Mouse (Mus musculus) left cerebral cortex, postnatal 36 days (tissue): ENCODE measurements around the gene Htra1. TPM values are rescaled to one million over a fixed set of nuclear protein-coding genes. Genes with fewer than 3 reads are reported as not detected.

Experiments used
- DNase-seq, 2 experiments: peaks; one replicate each; pipeline ENCODE4 v3.0.0; 2021 to 2022; ENCODE audit warnings: low spot score in 2 of 2, mixed read lengths in 1 of 2
- intact Hi-C: fragments of 180-260 bp; cut with DNase I; formaldehyde crosslinking; loops from one replicate; pipeline ENCODE4 v1.15.1; 2025
- microRNA-seq: library from miRNA; unstranded; fragments of <30 nt; microRNA quantifications from one replicate; pipeline ENCODE4 v1.2.0, GENCODE M21; 2022
- total RNA-seq, 2 experiments: library from RNA; stranded (reverse); gene quantifications; 2 replicates each; pipeline ENCODE4 v1.2.3; 2021

Htra1 gene
- total RNA-seq, 2 experiments from 2014 or later = 228 to 243 TPM

- DNase-seq = no peak
- intact Hi-C loops = no loop called here
Measured at GRCm38 (mm10) chr7:130988146-130988545, 52.2 kb downstream of the Htra1 start.

- intact Hi-C loops = no loop called here
- no peak for DNase-seq
Measured at GRCm38 (mm10) chr7:130989371-130989770, 53.5 kb downstream of the Htra1 start.

- intact Hi-C loops = no loop called here
- no peak for DNase-seq
Measured at GRCm38 (mm10) chr7:130991174-130991789, 55.4 kb downstream of the Htra1 start.

GRCm38 (mm10) chr7:130993907-130994306, 58.0 kb downstream of the Htra1 start:
- intact Hi-C loops = no loop called here

GRCm38 (mm10) chr7:131001976-131002726, 66.2 kb downstream of the Htra1 start:
- no peak for DNase-seq
- intact Hi-C loops = no loop called here

More at GRCm38 (mm10) chr7:130993907-130994306, 58.0 kb downstream of the Htra1 start:
- DNase-seq = no peak

- no peak for DNase-seq
- intact Hi-C loops = no loop called here
Measured at GRCm38 (mm10) chr7:131004071-131004470, 68.2 kb downstream of the Htra1 start.

GRCm38 (mm10) chr7:131007221-131007620, 71.3 kb downstream of the Htra1 start:
- intact Hi-C loops = no loop called here
- DNase-seq = no peak

- intact Hi-C loops = no loop called here
Measured at GRCm38 (mm10) chr7:131009178-131009577, 73.3 kb downstream of the Htra1 start.

GRCm38 (mm10) chr7:131011901-131012300, 76.0 kb downstream of the Htra1 start:
- no peak for DNase-seq
- intact Hi-C loops = no loop called here

More at GRCm38 (mm10) chr7:131009178-131009577, 73.3 kb downstream of the Htra1 start:
- DNase-seq = no peak

- DNase-seq = no peak
- intact Hi-C loops = no loop called here
Measured at GRCm38 (mm10) chr7:131019181-131019580, 83.3 kb downstream of the Htra1 start.

- intact Hi-C loops = no loop called here
- DNase-seq = no peak
Measured at GRCm38 (mm10) chr7:131024807-131025206, 88.9 kb downstream of the Htra1 start.

GRCm38 (mm10) chr7:131027557-131027956, 91.6 kb downstream of the Htra1 start:
- intact Hi-C loops = no loop called here
- DNase-seq = no peak

GRCm38 (mm10) chr7:131031755-131032154, 95.8 kb downstream of the Htra1 start, which contains the start of gene Dmbt1:
TSS of gene Dmbt1 (plus strand) at chr7:131032053.
- intact Hi-C loops = no loop called here
- DNase-seq = no peak

Small RNAs within 50 kb of the gene (microRNA-seq; reads per million reads assigned to microRNA genes)
- 1.5 reads per million for gene Mir7061

Other genes with a start within 250 kb of the Htra1 start
- under 1 TPM; 0.23 to 0.37 TPM for gene Btbd16, start 162.0 kb upstream of the Htra1 start, total RNA-seq
- gene Plekha1, start 70.4 kb upstream of the Htra1 start, total RNA-seq = 100 to 1,000 TPM in 1 of 2 experiments, 10 to 100 TPM in 1; 82.7 to 107 TPM
- not detected for gene Dmbt1, start 95.9 kb downstream of the Htra1 start, total RNA-seq
- not detected for gene 4933402N03Rik, start 210.2 kb downstream of the Htra1 start, total RNA-seq
- not detected for gene 5430419D17Rik, start 238.3 kb downstream of the Htra1 start, total RNA-seq